Mouse (Mus musculus) urinary bladder, postnatal 4 days (tissue): ENCODE results near the gene Macrod1.

Experiments
- DNase-seq, 2 experiments: peaks; one replicate each; pipeline ENCODE4 v3.0.0; 2021 to 2022; ENCODE audit warnings: low spot score in 2 of 2

Gene Macrod1

GRCm38 (mm10) chr19:7081516-7082266 is 25.1 kb downstream of the Macrod1 start:
- no peak for DNase-seq

GRCm38 (mm10) chr19:7083035-7083794 is 26.6 kb downstream of the Macrod1 start:
- DNase-seq = no peak

GRCm38 (mm10) chr19:7084734-7085133 is 28.1 kb downstream of the Macrod1 start:
- no peak for DNase-seq

- no peak for DNase-seq
Observed at GRCm38 (mm10) chr19:7088558-7088957, 31.9 kb downstream of the Macrod1 start.

DNA sequence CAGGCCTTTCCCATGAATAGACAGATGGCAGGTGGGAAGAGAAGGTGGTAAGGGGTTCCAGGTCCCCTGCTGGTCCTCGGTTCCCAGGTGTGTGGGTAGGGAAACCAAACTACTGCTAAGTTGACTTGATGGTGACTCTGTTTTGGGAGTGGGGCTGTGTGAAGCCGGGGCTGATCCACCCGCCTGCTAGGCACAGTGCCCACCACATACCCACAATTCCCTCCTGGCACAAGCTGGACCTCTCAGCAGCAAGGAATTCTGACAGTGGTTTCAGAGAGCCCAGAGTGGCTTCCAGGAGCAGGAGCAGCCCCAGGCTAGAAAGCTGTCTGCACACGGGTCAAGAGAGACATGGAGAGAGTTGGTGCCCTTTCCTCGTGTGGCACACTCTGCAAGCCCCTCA is 32.4 kb downstream of the Macrod1 start:
- DNase-seq = no peak

GRCm38 (mm10) chr19:7089842-7090251 is 33.2 kb downstream of the Macrod1 start:
- DNase-seq = no peak

GRCm38 (mm10) chr19:7090369-7091064 is 33.9 kb downstream of the Macrod1 start:
- no peak for DNase-seq

DNA sequence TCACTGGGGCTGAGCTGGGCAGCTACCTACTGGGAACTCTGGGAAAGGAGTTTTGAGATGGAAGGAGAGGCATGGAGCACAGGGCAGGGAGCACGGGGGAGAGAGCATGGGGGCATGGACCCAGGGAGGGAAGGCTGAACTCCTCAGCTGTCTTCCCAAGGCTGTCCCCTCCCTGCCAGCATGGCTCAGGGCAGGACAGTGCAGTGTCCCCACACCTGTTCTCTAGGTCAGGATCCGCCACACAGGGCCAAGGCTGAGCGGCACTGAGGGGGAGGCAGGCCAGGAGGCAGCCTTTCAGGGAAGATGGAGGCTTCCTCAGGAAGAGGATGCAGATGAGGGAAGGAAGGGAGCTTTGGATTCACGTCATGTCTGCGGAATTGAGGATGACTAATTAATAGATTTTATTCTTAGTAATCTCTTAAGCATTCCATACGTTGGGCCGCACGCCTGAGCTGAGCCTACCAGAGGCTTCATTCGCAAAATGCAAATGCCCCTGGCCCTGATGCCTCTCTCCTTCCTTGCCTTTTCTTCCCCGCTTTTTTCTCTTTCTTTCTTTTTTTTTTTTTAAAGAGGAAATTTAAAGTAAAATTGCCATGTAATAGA is 34.9 kb downstream of the Macrod1 start:
- no peak for DNase-seq

- no peak for DNase-seq
Observed at GRCm38 (mm10) chr19:7092756-7093155, 36.1 kb downstream of the Macrod1 start.

DNA sequence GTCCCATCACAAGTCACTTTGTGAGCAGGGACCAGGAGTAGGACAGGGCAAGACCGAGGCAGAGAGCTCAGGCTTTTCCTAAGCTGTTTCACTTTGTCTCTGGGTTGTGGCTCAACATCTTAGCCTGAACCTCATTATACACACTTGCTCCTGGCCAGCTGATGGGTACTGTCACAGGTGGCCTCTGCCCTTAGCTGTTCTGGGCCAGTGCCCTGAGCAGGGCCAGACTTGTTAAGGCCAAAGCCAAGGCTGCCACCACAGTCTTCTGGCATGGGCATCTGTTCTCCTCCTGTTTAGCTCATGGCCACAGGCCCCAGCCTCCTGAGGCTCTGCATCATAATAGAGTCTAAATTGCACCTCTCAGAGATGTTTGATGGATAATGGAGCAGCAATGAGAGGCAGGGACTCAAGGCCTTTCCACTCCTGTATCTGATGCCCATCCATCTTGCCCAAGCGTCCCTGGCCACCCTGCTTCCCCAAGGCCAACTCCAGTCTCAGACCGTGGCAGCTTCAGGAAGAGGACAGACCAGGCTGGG is 43.1 kb downstream of the Macrod1 start:
- no peak for DNase-seq

DNA sequence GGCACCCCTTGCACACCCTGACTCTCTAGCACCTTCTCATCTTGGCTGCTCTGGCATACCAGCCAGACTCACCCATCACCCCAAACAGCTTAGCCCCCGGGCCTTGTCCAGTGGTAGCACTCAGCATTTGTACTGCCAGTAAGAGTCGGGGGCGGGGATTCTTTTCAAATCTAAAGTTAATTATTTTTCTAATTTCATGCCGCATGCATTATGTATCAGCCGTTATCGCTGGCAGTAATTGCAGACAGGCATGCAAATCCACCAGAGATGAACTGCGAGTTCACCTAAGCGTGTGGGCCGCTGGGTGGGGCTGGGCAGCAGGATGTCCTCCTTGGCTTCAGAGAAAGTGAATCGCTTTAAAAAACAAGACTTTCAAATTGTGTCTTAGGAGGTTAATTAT is 45.4 kb downstream of the Macrod1 start:
- no peak for DNase-seq

- DNase-seq = peak in 1 of 2 experiments; percentile 44
Observed at GRCm38 (mm10) chr19:7103349-7103992, 46.9 kb downstream of the Macrod1 start.

DNA sequence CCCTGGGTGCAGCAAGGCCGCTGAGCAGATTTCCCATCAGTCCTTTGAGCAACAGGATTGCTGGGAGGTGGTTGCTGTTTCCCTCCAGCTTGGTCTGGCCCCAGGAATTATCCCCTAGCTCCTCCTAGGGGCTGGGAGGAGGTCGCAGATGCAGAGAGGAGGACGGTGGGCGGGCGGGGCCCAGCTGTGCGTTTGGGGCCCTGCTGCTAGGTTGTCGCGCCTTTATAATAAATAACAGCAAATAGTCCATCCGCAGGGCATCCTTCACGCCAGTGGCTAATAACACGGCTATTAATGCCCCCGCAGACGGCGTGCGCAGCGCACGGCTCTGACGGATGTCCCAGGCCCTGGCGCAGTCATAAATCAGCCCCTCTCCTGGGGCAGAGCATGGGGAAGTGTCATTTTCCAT is 47.4 kb downstream of the Macrod1 start:
- DNase-seq = peak in 1 of 2 experiments; percentile 62

DNA sequence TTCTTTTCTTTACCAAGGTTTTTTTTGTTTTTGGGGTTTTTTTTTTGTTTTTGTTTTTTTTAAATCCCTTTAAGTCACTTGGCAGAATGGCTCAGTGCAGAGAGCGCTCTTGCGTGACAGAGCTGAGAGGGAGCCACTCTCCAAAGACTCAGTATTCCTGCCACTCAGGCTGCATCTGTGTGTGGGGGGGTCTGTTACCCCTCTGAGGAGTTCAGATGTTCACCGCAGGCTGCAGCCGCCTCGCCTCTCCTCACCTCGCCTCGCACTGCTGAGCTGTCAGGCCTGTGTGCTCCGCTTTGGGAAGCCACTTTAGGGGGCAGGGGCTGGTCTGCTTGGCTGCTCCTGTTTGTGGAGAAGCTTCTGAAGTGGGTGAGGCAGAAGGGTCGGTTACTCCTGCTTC is 48.9 kb downstream of the Macrod1 start, which contains the start of gene Flrt1:
TSS of gene Flrt1 (minus strand) at position 186 of the 400 bp plus-strand sequence.
- no peak for DNase-seq

- no peak for DNase-seq
Observed at GRCm38 (mm10) chr19:7106566-7106965, 50.0 kb downstream of the Macrod1 start.

DNA sequence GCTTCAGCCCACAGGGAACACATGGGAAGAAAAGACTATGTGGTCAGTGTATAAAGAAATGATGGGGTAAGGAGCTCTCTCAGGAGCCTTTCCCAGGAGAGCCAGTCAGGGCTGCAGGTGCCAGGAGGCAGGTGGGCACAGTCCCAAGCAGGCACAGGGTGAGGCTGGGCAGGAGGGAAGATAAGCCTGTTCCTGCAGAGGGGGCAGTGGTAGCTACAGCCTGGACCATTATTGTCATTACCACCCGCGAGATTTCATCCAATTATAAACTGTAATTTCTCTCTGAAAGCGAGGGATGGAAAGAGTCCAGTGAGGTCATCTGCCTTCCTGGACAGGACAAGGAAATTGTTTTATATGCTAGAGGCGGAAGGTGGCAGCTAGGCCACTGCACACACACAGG is 50.6 kb downstream of the Macrod1 start:
- no peak for DNase-seq

GRCm38 (mm10) chr19:7108114-7108905 is 51.7 kb downstream of the Macrod1 start:
- no peak for DNase-seq

DNA sequence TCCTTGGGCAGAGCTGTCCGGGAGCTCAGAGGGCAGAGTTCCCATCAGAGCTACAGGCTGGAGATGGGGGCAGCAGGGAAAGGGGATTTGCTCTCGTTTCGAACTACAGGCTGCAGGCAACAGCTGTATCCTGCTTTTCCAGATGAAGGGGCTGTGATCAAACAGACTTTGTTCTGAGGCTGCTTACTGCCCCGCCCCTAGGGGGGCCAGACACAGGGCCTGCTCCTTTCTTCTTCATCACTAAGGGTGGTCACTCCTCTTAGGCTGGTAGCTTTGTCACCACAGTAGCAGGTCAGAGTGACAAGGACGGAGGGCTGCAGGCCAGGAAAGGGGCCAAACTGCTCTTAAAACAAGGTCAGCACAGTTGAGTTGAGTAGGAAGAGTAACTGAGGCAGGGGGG is 53.5 kb downstream of the Macrod1 start:
- no peak for DNase-seq

DNA sequence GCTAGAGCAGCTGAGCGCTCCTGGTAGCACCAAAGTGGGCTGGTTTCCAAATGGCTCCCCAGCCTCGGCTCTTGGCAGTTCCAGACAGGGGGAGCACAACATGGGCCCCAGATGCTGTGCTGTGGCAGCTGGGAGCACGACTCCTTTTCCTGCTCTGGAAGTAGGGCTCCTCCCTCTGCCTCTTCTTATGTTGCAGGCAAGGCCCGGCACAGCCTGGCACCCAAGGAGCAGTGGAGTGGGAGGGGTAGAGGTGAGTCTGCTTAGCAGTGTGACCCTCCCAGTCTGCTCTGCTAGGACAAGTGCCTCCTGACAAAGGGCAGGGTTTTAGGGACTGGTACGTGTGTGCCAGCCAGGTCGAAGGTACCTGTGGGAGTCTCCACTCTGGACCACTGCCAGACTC is 54.3 kb downstream of the Macrod1 start:
- DNase-seq = no peak

DNA sequence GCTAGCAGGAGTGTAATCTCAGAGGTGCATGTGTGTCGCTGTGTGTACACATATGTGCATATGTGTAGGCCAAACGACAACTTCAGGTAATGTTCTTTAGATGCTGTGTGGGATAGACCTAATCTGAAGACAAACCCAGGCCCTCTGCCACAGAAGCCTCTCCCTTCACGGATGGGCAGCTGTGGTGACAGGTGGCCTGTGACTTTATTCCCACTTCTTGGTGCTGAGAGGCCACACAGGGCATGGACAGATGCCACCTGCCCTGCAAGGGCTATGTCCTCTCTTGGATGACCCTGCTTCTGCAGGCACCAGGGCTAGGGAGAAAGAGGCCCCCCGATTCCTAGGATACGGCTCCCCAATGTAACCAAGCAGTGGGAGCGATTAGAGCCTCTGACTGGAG is 54.7 kb downstream of the Macrod1 start:
- no peak for DNase-seq
